Mouse (Mus musculus) embryo, embryonic 11 days (tissue): Measurements from ENCODE around the gene Gm17349.

Source experiments
- DNase-seq: peaks from one replicate; pipeline ENCODE4 v3.0.0-alpha.2; 2015

Gm17349 gene

DNA sequence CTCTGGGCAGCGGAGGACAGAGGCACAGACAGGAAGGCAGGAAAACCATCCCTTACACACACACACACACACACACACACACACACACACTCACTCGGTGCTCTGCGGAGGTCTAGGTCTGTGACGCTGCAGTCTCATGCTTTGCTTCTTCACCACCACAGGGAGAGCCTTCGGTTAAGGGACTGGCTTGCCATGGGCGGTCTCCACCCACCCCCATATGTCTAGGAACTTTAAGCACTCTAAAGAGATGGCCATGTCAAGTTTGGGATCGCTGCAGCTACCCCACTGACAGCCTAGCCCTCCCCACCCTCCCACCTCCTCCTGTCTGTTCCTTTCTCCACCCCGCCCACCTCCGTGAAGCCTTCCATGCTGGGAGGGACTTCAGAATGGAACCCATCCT is 49.3 kb downstream of the Gm17349 start:
- DNase-seq: no peak

DNA sequence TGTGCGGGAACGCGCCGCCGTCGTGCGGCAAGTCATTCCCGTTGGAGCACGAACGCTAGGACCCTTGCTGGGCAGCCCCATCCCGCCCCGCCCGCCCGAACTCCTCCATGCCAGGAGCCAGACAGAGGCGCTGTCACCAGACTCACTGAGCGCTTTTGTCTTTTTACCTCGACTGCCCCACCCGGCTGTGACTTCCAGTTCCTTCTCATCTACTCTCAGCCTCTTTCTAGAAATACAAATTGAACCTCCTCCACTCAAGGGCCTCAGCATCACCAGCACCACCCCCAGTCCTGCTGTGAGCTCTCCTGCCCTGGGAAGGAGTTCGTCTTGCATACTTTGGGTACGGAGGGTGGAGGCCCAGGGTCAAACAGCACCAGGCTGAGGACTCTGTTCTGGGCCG is 51.4 kb downstream of the Gm17349 start:
- no peak for DNase-seq

DNA sequence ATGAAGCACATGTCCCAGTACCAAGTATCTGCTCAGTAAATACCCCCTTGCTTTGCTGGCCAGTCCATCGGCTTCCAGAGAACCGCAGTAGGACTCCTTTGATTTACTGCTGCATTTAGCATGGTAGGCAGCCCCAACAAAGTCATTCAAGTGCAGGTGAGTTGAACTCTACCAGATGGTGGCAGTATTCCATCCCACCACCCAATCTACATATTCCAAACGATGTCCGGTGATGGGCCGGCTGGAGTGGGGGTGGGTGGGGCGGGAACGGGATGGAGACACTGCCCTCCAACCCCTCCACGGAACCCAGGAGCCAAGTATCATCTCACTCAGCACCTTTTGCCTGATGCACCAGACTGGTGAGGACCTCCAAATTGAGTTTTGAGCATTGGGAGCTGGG is 52.0 kb downstream of the Gm17349 start:
- peak; percentile 56 for DNase-seq
